Mouse (Mus musculus) brain, embryonic 14.5 days (tissue): ENCODE data around the gene Shisa2.

Experiments
- CTCF ChIP-seq: fragments of 200-500 bp; IDR thresholded peaks from 2 replicates; pipeline ENCODE4 v1.5.1; 2012; ENCODE audit warnings: inconsistent platforms, mild to moderate bottlenecking, moderate library complexity, borderline replicate concordance; ENCODE audit not compliant: insufficient read depth, insufficient read length; ENCODE audit errors: extremely low read depth
- POLR2A ChIP-seq: fragments of 200-500 bp; IDR thresholded peaks from 2 replicates; pipeline ENCODE4 v1.6.1; 2012; ENCODE audit warnings: mild to moderate bottlenecking, inconsistent platforms, borderline replicate concordance; ENCODE audit not compliant: poor library complexity, insufficient read depth, insufficient read length, severe bottlenecking; ENCODE audit errors: extremely low read depth

GRCm38 (mm10) chr14:59644896-59645295, 19.8 kb downstream of the Shisa2 start:
- TF ChIP-seq CTCF (no peak), POLR2A (no peak)
